Mouse (Mus musculus) bone marrow macrophage, adult 2 months (primary cell): ENCODE results near the gene Gbp3.

ENCODE experiments used
- CTCF ChIP-seq: IDR thresholded peaks from 2 replicates; pipeline ENCODE4 v1.5.1; 2012; ENCODE audit warnings: low read depth, mild to moderate bottlenecking, low read length, moderate library complexity
- POLR2A ChIP-seq: IDR thresholded peaks from 2 replicates; pipeline ENCODE4 v1.6.1; 2012; ENCODE audit warnings: mild to moderate bottlenecking, low read depth, low read length, borderline replicate concordance

DNA sequence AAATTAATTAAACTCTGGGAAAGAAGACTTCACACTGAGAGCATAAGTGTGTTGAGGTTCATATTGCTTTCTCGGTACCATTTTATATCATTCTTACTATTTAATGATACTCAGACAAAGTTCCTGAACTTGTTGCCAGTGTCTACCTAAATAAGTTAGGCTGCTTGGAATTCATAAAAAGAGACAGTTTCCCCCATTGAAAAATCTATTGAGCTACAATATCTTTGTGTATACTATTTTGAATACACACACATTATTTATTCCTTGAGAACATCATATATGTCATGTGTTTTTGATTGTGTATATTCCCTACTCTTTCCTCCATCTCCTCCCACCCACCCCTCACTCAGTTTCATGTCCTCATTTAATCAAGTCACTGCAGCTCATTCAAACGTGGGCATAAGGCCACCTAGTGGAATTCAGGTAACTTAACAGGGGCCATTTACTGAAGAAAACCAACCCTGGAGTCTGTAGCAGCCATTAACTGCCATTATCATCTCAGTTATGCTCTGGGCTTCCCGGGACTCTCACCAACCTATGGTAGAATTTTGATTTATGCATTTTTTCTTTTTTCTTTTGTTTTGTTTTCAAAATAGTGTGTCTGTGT, 61.2 kb downstream of the Gbp3 start:
- no peak for TF ChIP-seq CTCF
- no peak for TF ChIP-seq POLR2A
